Mouse (Mus musculus): ENCODE measurements around the gene Nabp2. TPM values are rescaled to one million over a fixed set of nuclear protein-coding genes. Genes with fewer than 3 reads are reported as not detected.
A peak's percentile ranks its signal among the peaks of the same experiment; 100 is the strongest.

Gene Nabp2
- total RNA-seq, 1 experiment: 25.3 TPM

- Histone ChIP-seq H3K9me3 (ENCODE audit: control insufficient read depth, insufficient read depth, low read depth, low read length) (no peaks in the 10 kb centered on the region), H3K27ac (ENCODE audit: insufficient read depth, low read depth, low read length, poor library complexity, severe bottlenecking) (no peak overlapping the region), H3K36me3 (ENCODE audit: control insufficient read depth, insufficient read depth, low read length, poor library complexity, severe bottlenecking) (peaks cover 14% of the 10 kb centered on the region), H3K4me3 (ENCODE audit: insufficient read depth in 1 of 2, low read depth in 1 of 2, low read length in 2 of 2, poor library complexity in 1 of 2, severe bottlenecking in 1 of 2) (no peak overlapping the region), H3K9ac (ENCODE audit: insufficient read depth, low read depth, low read length, poor library complexity, severe bottlenecking) (no peak overlapping the region), H3K4me1 (ENCODE audit: control insufficient read depth in 2 of 2, insufficient read depth in 2 of 2, low read length in 2 of 2, poor library complexity in 1 of 2) (peaks cover 2 to 5% of the 10 kb centered on the region in 2 experiments; a peak in 1 of 4 replicates)
- in situ Hi-C loops (cut with MboI; ENCODE audit: low sequenced_read_pairs in 2 of 2, unreplicated experiment in 2 of 2): no loop called here
- TF ChIP-seq ZNF384 (IDR thresholded peaks at IDR 0.05; ENCODE audit: low read depth, low read length) (peak; percentile 48; the same call in 1 of the 2 replicates), MAFK (IDR thresholded peaks at IDR 0.05; ENCODE audit: insufficient read depth, low read depth, low read length) (no peak)
- no peak for DNase-seq (ENCODE audit: low read depth, low spot score)
These were observed 1.8 kb upstream of the Nabp2 start for GRCm38 (mm10) chr10:128413076-128413475.

GRCm38 (mm10) chr10:128412558-128412957, 1.3 kb upstream of the Nabp2 start:
- peak overlapping the region; percentile 95 for H3K4me3 ChIP-seq (ENCODE audit: insufficient read depth in 1 of 2, low read depth in 1 of 2, low read length in 2 of 2, poor library complexity in 1 of 2, severe bottlenecking in 1 of 2)
- H3K4me1 ChIP-seq (ENCODE audit: control insufficient read depth in 2 of 2, insufficient read depth in 2 of 2, low read length in 2 of 2, poor library complexity in 1 of 2): peaks cover 2 to 5% of the 10 kb centered on the region in 2 experiments; a peak in 1 of 4 replicates

GRCm38 (mm10) chr10:128412055-128412381, 726 bp upstream of the Nabp2 start:
- Histone ChIP-seq H3K4me3 (ENCODE audit: insufficient read depth in 1 of 2, low read depth in 1 of 2, low read length in 2 of 2, poor library complexity in 1 of 2, severe bottlenecking in 1 of 2) (peak overlapping the region; percentile 95), H3K4me1 (ENCODE audit: control insufficient read depth in 2 of 2, insufficient read depth in 2 of 2, low read length in 2 of 2, poor library complexity in 1 of 2) (peaks cover 2 to 5% of the 10 kb centered on the region in 2 experiments; a peak in 1 of 4 replicates), H3K36me3 (ENCODE audit: control insufficient read depth, insufficient read depth, low read length, poor library complexity, severe bottlenecking) (peaks cover 18% of the 10 kb centered on the region), H3K9ac (ENCODE audit: insufficient read depth, low read depth, low read length, poor library complexity, severe bottlenecking) (peak overlapping the region; percentile 93), H3K27ac (ENCODE audit: insufficient read depth, low read depth, low read length, poor library complexity, severe bottlenecking) (peak overlapping the region; percentile 85), H3K9me3 (ENCODE audit: control insufficient read depth, insufficient read depth, low read depth, low read length) (no peaks in the 10 kb centered on the region)
- TF ChIP-seq ZNF384 (IDR thresholded peaks at IDR 0.05; ENCODE audit: low read depth, low read length) (no peak), ZC3H11A (IDR thresholded peaks at IDR 0.05; ENCODE audit: borderline replicate concordance, low read depth, low read length) (no peak), HCFC1 (IDR thresholded peaks at IDR 0.05; ENCODE audit: borderline replicate concordance, insufficient read depth, low read length) (no peak), MAFK (IDR thresholded peaks at IDR 0.05; ENCODE audit: insufficient read depth, low read depth, low read length) (no peak), CHD2 (IDR thresholded peaks at IDR 0.05; ENCODE audit: low read depth, low read length) (no peak)
- in situ Hi-C loops (cut with MboI; ENCODE audit: low sequenced_read_pairs in 2 of 2, unreplicated experiment in 2 of 2): no loop called here
- no peak for DNase-seq (ENCODE audit: low read depth, low spot score)

More at GRCm38 (mm10) chr10:128412558-128412957, 1.3 kb upstream of the Nabp2 start:
- Histone ChIP-seq H3K9ac (ENCODE audit: insufficient read depth, low read depth, low read length, poor library complexity, severe bottlenecking) (peak overlapping the region; percentile 93), H3K27ac (ENCODE audit: insufficient read depth, low read depth, low read length, poor library complexity, severe bottlenecking) (no peak overlapping the region), H3K9me3 (ENCODE audit: control insufficient read depth, insufficient read depth, low read depth, low read length) (no peaks in the 10 kb centered on the region), H3K36me3 (ENCODE audit: control insufficient read depth, insufficient read depth, low read length, poor library complexity, severe bottlenecking) (peaks cover 18% of the 10 kb centered on the region)
- TF ChIP-seq MAFK (IDR thresholded peaks at IDR 0.05; ENCODE audit: insufficient read depth, low read depth, low read length) (no peak), ZNF384 (IDR thresholded peaks at IDR 0.05; ENCODE audit: low read depth, low read length) (no peak), HCFC1 (IDR thresholded peaks at IDR 0.05; ENCODE audit: borderline replicate concordance, insufficient read depth, low read length) (no peak), CHD2 (IDR thresholded peaks at IDR 0.05; ENCODE audit: low read depth, low read length) (no peak), ZC3H11A (IDR thresholded peaks at IDR 0.05; ENCODE audit: borderline replicate concordance, low read depth, low read length) (no peak)
- DNase-seq (ENCODE audit: low read depth, low spot score): no peak
- in situ Hi-C loops (cut with MboI; ENCODE audit: low sequenced_read_pairs in 2 of 2, unreplicated experiment in 2 of 2): no loop called here

- peaks cover 2 to 5% of the 10 kb centered on the region in 2 experiments; a peak in 1 of 4 replicates for H3K4me1 ChIP-seq (ENCODE audit: control insufficient read depth in 2 of 2, insufficient read depth in 2 of 2, low read length in 2 of 2, poor library complexity in 1 of 2)
- TF ChIP-seq ZNF384 (IDR thresholded peaks at IDR 0.05; ENCODE audit: low read depth, low read length) (no peak), CHD2 (IDR thresholded peaks at IDR 0.05; ENCODE audit: low read depth, low read length) (no peak), HCFC1 (IDR thresholded peaks at IDR 0.05; ENCODE audit: borderline replicate concordance, insufficient read depth, low read length) (no peak), MAFK (IDR thresholded peaks at IDR 0.05; ENCODE audit: insufficient read depth, low read depth, low read length) (no peak), ZC3H11A (IDR thresholded peaks at IDR 0.05; ENCODE audit: borderline replicate concordance, low read depth, low read length) (no peak)
- H3K4me3 ChIP-seq (ENCODE audit: insufficient read depth in 1 of 2, low read depth in 1 of 2, low read length in 2 of 2, poor library complexity in 1 of 2, severe bottlenecking in 1 of 2): peak overlapping the region; percentile 42 to 95; a peak in 3 of 4 replicates
- peak overlapping the region; percentile 60; the same call in 1 of the 2 replicates for H3K9ac ChIP-seq (ENCODE audit: insufficient read depth, low read depth, low read length, poor library complexity, severe bottlenecking)
- no peak for DNase-seq (ENCODE audit: low read depth, low spot score)
- H3K36me3 ChIP-seq (ENCODE audit: control insufficient read depth, insufficient read depth, low read length, poor library complexity, severe bottlenecking): peaks cover 15% of the 10 kb centered on the region
- H3K27ac ChIP-seq (ENCODE audit: insufficient read depth, low read depth, low read length, poor library complexity, severe bottlenecking): no peak overlapping the region
- in situ Hi-C loops (cut with MboI; ENCODE audit: low sequenced_read_pairs in 2 of 2, unreplicated experiment in 2 of 2): no loop called here
- no peaks in the 10 kb centered on the region for H3K9me3 ChIP-seq (ENCODE audit: control insufficient read depth, insufficient read depth, low read depth, low read length)
These were observed 789 bp downstream of the Nabp2 start for GRCm38 (mm10) chr10:128410560-128410845.
